Mouse (Mus musculus) c-Kit-positive CD71-positive TER-119-negative erythroid progenitor cells, embryonic 14.5 days (primary cell): ENCODE measurements around the gene Olfr64.

Experiments used
- DNase-seq: peaks from one replicate; pipeline ENCODE4 v3.0.0-alpha.2; 2013; ENCODE audit warnings: low read depth

The Olfr64 gene

DNA sequence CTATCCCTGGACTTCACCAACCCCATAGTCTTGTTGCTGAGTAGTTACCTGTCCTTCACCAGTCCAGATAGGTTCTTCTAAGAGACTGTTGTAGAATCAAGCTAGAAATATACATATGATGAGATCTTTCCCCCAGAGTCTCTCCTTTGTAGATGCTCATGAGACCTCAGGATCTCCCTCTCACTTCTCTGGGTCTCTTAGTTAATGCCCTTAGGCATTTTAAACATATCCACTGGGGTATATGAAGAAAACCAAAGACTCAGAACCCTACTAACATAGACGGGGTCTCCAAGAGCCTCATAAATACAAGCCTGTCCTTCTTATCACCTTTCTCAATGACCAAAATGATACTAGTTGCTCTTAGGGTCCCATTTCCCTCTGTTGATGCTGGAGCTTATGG is at the start of gene Olfr64:
TSS of gene Olfr64 (minus strand) at position 101 of the 400 bp plus-strand sequence.
- no peak for DNase-seq

DNA sequence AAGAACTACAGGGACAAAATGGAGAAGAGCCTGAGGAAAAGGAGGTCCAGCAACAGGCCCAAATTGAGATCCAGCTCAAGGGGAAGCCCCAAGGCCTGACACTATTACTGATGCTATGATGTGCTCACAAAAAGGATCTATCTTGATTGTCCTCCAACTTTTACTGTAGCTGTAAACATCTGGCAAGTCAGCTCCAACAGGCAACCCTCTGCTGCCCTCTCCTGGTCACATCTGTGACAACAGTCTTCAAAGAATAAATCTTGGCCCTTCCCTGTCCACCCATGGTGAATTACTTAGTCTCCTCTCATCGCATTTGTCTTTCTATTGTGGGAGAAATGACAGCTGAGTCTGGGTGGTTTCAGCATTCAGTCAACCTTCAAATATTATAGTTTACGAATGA is 48.4 kb upstream of the Olfr64 start:
- peak; percentile 44 for DNase-seq

DNA sequence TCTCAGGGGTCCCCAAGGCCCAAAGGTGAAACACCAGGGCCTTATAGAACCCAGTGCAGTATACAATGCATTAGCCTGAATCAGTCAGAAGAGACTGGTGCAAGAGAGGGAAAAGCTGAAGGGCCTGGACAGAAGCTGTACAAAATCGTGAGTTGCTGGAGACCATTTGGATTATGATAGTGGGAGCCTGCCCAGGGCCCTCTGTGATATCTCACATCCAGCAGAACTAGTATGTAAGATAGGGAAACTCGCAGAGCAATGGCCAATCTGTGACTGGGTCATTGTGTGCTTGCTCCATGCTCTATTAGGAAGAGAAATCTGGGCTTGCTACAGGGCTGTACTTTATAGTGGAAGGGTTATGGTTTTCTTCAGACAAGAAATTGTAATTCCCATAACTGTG is 40.0 kb upstream of the Olfr64 start, which contains the start of gene Olfr632:
TSS of gene Olfr632 (plus strand) at position 84 of the 400 bp plus-strand sequence.
- DNase-seq = no peak

DNA sequence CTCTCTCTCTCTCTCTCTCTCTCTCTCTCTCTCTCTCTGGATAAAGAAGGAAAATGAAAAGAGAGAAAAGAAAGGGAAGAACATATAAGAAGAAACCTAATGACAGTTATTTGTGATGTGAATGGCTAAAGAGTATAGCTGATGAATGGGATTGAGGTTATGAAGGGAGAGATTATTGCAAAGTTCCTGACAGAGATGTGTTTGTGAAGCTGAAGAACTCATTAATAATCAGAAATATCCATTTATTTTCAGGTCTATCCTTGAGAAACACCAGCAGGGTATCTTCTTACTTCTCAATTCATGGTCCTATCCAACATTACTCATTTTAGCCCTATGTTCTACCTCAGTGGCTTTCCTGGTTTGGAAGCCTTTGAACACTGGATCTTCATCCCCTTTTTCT is 34.2 kb upstream of the Olfr64 start, which contains the start of gene Olfr631:
TSS of gene Olfr631 (plus strand) at position 301 of the 400 bp plus-strand sequence.
- no peak for DNase-seq

DNA sequence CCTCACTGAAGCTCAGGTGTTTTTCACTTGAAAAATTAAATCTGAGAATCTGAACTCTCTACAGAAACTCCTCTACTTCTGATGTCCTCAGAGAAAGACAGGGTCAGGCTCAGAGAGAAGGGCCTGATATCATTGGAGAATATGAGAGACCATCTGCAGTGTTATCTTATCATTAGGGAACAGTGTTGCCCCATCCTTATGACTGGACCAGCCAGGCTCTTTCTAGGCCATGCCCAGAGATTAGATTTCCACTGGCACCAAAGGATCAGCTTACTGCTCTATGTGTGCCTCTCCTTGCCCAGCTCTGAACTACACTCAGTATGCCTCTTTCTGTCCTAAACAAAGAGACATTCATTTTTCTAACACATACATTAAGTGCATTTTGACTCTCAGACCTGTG is 21.1 kb upstream of the Olfr64 start:
- no peak for DNase-seq

DNA sequence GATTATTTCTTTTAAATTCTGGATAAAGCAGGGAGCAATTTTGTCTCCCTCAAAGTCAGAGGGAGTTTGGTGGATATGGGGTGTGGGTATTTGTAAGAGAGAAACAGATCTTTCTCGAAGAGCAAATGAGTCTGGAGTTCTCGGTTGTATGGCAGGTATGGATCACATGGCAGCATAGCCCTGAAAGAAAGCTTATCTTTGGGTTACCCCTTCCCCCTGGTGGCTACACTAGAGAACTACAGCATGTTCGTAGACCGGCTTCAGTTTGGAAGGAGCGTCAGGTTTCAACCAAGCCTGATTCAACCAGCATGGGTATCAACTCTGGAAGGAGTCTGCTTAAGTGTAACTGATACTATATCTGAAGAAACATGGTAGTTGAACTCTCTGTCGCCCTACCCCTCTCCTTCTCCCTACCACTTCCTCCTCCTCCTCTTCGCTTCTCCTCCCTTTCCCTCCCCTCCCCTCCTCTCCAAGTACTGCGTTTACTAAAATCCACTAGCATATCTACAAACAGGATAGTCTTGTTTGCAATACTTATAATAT is 18.8 kb upstream of the Olfr64 start:
- DNase-seq = peak; percentile 65

DNA sequence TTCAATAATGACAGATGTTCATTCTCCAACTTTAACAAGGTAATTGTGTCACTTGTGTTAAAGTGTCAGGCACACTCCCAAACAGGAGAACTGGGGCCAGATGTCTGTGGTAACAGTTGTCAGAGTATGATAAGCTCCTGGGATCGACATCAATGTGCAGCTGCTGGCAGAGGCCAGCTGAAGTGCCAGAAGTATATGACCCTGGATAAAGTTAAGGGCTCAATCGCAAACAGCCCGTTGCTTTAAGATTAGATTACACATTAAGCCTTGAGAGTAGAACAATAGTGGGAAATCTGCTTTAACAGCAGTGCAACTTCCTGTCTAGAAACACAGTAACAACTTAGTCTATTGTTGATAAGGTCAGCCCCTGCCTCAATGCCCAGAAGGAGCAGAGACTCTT is 15.8 kb upstream of the Olfr64 start:
- DNase-seq = peak; percentile 80

DNA sequence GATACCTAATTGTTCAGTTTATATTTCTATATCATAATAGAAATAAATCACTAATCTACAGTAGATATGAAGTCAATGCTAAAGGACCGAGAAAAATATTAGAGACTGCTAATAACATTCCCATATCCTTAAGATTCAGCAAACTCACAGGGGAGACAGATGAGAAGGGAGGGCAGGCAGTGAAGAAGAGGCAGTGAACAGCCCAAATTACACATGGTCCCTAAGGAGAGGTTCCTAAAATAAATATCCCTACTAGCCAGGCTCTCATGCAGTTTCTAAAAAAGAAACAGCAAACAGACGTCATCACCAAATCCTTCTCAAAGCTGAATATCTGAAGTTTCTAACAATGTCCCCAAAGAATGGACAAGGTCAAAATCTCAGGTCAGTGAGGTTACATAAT is 8.9 kb upstream of the Olfr64 start, which contains the start of gene Olfr65:
TSS of gene Olfr65 (plus strand) at position 301 of the 400 bp plus-strand sequence.
- DNase-seq = no peak

DNA sequence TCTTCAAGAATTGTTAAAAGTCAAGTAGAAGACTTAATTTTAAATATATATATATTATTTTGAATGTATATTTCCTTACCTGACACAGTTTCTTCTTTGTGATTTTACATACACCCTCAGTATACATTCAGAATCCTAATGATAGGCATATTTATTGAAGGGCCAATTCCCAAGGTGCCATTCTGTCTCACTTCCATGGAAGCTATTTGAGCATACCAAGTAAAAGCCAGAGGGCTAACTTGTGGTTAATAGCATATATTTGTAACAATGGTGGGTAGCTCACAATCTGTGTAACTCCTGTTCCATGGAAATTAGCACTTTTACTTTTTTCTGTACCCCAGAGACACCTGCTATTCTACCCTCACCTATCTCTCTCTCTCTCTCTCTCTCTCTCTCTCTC is 8.1 kb downstream of the Olfr64 start, which contains the start of gene Olfr66:
TSS of gene Olfr66 (minus strand) at position 101 of the 400 bp plus-strand sequence.
- DNase-seq = no peak

DNA sequence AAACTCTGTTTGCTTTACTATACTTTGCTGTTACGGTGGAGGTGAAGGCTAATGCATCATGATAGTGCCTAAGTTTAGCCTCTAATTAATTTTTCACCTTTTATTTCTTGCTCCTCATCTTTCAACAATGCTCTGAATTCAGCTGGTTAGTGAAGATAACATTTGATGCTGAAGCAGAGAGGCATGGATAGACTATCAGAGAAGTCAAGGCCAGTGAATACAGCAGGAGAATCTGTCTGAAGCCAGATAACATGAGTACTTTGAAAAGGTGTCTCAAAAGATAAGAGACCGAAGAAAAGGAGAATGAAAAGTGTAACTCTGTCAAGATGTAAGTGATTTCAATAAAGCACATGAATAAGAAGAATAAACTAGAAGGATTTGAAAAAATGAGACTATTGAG is 17.2 kb downstream of the Olfr64 start:
- peak; percentile 73 for DNase-seq

DNA sequence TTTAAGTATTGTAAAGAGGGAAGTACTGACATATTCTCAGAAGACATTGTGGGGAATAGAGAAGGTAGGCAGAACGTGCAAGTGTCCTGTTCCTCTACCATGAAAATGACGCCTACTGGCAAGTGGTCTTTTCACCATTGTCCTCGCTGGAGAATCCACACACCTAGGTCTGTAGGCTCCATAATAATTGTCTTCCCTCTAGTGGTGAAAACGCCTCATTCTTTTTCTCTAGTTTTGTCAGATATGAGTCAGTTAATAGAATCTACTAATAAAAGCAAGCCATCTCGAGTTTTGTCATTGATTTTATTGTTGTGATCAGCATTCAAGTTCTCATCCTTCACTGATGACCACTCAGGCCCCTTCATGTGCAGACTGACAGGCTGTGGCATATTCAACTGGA is 19.8 kb downstream of the Olfr64 start:
- DNase-seq = no peak

DNA sequence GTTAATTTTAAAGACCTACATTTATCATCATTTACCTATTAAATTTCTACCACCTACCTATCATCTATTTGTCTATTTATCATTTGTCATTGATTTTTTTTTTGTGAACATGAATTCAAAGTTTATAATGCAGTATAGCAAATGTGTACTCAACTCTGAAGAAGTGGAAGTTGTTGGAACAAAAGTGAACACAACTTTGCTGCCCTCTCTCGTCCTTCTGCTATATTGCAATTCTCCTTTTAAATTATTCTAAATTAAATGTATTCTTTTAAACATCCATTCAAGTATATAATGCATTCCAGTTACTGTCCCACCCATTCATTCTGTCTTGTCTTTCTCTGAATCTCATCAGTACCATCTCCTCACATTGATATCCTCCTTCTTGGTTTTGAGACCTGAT is 21.2 kb downstream of the Olfr64 start:
- peak; percentile 71 for DNase-seq

DNA sequence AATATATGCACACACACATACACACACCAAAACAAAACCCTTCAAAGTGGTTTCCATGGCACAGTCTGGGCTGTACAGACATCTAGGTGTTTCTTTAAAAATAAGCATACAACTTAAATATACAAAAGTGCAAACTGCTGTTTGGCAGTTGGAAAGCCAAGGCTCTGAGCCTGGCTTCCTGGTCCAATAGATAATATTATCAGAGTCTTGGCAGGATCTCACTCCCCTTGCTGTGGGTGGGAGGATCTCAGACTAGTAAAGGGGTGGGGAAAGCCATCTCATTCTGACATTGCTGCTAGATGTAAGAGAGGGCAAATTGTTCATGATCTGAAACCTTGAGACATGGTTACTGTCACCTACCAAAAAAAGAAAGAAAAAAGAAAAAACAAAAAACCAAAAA is 23.6 kb downstream of the Olfr64 start:
- DNase-seq = peak; percentile 91

DNA sequence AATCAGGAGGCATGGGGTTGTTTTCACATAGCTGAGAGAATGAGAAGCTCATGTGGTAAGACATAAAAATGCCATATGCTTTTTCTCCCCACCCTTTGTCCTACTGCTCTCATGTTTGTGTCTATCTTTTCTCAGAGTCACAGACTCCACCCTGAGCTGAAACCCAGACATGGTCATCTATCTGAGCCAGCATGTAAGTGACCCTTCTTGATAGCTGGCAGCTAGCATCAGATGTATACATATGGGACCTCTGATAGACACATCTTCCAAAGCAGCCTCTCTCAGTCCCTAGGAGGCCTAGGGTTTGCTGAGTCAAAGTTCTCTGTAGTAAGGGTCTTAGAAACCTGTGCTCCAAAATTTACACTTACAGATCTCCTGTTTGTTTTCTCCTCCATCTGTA is 28.6 kb downstream of the Olfr64 start:
- peak; percentile 81 for DNase-seq

DNA sequence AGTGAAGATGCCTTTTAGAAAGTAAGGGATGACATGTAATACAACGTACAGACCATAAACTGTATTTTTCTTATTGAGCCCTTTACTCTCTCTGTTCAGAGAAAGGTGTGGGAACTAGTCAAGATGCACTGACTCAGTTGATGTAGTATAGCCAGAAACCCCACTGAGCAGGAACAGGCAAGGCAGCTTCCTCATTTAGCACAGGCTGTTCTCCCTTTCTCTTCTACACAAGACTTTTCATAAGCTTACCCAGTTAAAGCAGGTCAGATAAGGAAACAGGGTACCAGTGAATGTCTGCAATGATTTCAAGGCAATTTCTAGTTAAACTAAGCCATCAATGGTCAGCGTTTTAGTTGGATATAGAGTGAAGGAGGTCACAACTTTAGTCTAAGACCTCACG is 32.8 kb downstream of the Olfr64 start:
- DNase-seq = no peak

DNA sequence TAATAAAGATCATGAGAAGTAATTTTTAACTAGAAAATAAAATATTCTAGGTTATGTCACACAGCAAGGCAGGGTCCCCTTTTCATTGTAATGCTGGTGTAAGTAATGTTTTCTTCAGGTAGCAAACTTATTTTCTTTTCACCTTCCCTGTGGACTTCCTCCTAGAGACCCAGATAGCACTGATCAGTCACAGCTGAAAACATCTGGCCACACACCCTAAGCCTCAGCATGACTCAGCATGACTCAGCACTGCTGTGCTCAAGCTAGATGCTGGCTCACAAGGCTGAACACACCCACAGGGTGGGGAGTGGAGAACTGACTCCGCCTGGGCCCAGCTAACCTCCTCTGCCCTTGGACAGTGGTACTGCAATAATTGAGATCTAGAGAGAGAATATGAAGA is 33.4 kb downstream of the Olfr64 start:
- peak; percentile 99 for DNase-seq

DNA sequence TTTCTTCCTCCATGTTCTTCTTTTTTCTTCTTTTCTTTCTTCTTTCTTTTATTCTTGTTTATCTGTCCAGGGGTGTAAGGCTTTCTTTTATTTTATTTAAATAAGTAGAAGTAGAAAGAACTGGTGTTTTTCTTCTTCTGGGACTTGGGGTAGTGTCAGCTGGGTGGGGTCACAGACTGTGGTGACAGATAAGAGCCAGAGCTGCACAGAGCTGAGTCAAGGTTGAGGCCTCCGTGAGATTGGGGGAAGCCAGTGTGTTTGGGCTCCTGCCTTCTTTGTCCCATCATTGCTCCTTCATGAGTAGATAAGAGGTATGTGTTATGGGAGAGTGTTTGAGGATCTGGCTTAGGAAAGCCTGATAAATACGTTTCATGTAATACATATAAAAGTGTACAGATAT is 35.2 kb downstream of the Olfr64 start:
- DNase-seq = peak; percentile 85

DNA sequence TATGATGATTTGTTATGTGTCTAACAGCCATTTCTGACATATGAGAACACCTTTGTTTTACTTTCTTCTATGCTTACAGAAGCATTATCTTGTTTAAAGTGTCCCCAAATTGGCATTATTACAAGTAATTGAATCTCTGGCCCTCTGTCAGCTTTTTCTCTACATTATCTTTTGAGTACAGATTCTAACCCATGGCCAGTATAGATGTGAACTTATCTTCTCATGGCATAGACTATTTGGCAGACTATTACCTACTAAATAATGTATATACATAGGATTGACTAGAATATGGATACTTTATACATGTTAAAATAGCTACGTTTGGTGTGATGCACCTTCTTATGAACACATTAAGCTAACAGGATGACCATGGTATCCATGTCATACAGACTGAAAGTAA is 39.6 kb downstream of the Olfr64 start:
- DNase-seq = no peak

DNA sequence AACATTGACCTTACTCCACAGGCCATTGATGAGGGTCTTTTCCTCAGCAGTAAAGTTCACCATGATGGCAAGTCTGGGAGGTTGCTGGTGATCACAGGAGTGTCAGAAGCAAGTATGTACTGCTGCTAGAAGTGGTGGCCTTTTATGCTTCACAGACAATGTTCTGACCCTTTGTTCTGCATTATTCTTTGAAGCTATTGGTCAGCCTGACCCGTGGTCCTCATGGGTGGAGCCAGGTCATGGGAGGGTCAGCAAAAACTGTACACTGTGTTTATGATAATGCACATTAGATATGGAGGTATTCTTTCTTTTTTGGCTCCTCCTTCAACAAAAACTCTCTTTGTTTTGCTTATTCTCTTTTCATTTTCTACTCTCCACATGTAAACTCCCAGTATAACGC is 41.2 kb downstream of the Olfr64 start, which contains the start of gene Hbb-y:
TSS of gene Hbb-y (minus strand) at position 127 of the 400 bp plus-strand sequence.
- DNase-seq = no peak

DNA sequence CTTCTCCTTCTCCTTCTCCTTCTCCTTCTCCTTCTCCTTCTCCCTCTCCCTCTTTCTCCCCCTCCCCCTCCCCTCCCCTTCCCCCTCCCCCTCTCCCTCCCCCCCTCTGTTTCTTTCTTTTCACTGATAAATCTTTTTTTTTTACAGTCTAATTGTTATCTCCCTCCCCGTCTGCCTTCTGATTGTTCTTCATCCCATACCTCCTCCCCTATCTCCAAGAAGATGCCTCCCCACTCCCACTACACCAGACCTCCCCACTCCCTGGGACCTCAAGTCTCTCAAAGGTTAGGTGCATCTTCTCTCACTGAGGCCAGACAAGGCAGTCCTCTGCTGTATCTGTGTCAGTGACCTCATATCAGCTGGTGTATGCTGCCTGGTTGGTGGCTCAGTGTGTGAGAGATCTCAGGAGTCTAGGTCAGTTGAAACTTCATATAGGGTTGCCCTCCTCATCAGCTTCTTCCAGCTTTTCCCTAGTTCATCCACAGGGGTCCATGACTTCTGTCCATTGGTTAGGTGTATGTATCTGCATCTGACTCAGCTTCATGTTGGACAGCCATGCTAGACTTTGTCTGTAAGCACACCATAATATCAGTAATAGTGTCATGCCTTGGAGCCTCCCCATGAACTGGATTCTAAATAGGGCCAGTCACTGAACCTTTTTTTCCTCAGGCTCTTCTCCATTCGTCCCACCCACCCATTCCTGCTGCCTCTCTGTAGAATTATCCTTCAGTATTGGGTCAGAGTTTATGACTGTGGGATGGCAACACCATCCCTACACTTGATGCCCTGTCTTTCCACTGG is 49.6 kb downstream of the Olfr64 start:
- DNase-seq = no peak

DNA sequence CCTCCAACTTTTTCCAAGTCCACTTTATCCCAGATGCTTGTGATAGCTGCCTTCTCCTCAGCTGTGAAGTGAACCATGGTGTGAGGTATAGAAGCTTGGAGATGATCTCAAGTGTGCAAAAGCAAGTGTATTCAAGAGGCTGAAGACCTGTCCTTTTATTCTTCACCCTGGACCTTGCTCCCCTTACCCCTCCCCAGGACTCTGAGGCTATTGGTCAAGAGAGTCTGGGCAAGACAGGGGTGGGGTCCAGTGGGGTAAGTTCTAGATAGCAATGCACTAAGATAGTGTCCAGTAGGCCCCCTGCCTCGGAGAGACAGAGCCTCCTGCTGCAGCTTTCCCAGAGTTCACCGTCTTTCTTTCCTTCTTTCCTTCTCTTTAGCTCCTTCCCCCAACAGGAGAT is 51.3 kb downstream of the Olfr64 start, which contains the start of gene Hbb-bh1:
TSS of gene Hbb-bh1 (minus strand) at position 131 of the 400 bp plus-strand sequence.
- no peak for DNase-seq

DNA sequence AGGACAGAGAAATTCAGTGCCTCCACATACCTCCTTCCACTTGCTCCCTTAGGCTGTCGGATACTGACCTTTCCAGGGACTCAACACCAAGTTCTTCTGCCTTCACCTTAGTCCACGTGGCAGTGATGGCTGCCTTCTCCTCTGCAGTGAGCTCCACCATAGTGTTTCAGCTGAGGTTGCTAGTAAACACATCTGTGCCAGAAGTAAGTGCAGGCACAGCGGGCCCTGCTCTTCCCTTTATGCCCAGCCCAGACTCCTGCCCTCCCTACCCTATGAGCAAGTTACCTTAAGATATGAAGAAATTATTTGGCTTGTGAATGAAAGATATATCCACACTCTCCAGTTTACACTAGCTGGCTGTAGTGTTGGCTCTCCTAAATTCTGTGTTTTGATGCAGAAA is 54.0 kb downstream of the Olfr64 start, which contains the start of gene Hbb-bh2:
TSS of gene Hbb-bh2 (minus strand) at position 253 of the 400 bp plus-strand sequence.
- DNase-seq = no peak
